Mouse (Mus musculus): Measurements from ENCODE around the gene Grk6. TPM values are rescaled to one million over a fixed set of nuclear protein-coding genes. Genes with fewer than 3 reads are reported as not detected.

The Grk6 gene
- total RNA-seq, 2 experiments from 2014 or later = 9.6 to 10.0 TPM

GRCm38 (mm10) chr13:55484520-55485088 is 39.7 kb downstream of the Grk6 start:
- no peak for TF ChIP-seq CTCF (IDR thresholded peaks at IDR 0.05)
- DNase-seq = no peak
- no peak overlapping the region for H3K4me3 ChIP-seq
- intact Hi-C loops (cut with DNase I) = no loop called here
- H3K27ac ChIP-seq = peak overlapping the region; percentile 9; the same call in 1 of the 2 replicates

GRCm38 (mm10) chr13:55486029-55486794 is 41.3 kb downstream of the Grk6 start:
- Histone ChIP-seq H3K27ac (peak overlapping the region; percentile 82), H3K4me3 (peak overlapping the region; percentile 84)
- peak; percentile 70 for DNase-seq
- intact Hi-C loops (cut with DNase I) = no loop called here
- no peak for TF ChIP-seq CTCF (IDR thresholded peaks at IDR 0.05)

GRCm38 (mm10) chr13:55486916-55487577 is 42.2 kb downstream of the Grk6 start:
- DNase-seq = peak; percentile 55
- Histone ChIP-seq H3K4me3 (peak overlapping the region; percentile 84), H3K27ac (peak overlapping the region; percentile 82)
- intact Hi-C loops (cut with DNase I) = no loop called here
- no peak for TF ChIP-seq CTCF (IDR thresholded peaks at IDR 0.05)

GRCm38 (mm10) chr13:55487578-55488498 is 43.0 kb downstream of the Grk6 start, which contains the start of gene Dbn1:
Gene Dbn1, minus strand, starts transcription at chr13:55488111.
- intact Hi-C loops (cut with DNase I) = no loop called here

GRCm38 (mm10) chr13:55494257-55494656 is 49.4 kb downstream of the Grk6 start:
- no peak for TF ChIP-seq CTCF (IDR thresholded peaks at IDR 0.05)
- no peak overlapping the region for H3K4me3 ChIP-seq
- DNase-seq = no peak
- intact Hi-C loops (cut with DNase I) = loop anchor here (2.0 kb wide), 1 partner anchor 19 kb away; the partner anchor contains the start of gene Pdlim7
- peak overlapping the region; percentile 78; the same call in 1 of the 2 replicates for H3K27ac ChIP-seq

More at GRCm38 (mm10) chr13:55487578-55488498, 43.0 kb downstream of the Grk6 start, which contains the start of gene Dbn1:
- Histone ChIP-seq H3K27ac (peak within 1 kb of the TSS; percentile 82), H3K4me3 (peak within 1 kb of the TSS; percentile 84)
- peak; percentile 71 for DNase-seq
- no peak for TF ChIP-seq CTCF (IDR thresholded peaks at IDR 0.05)

GRCm38 (mm10) chr13:55494883-55495621 is 50.2 kb downstream of the Grk6 start:
- no peak for TF ChIP-seq CTCF (IDR thresholded peaks at IDR 0.05)
- peak; percentile 84 for DNase-seq
- Histone ChIP-seq H3K27ac (peak overlapping the region; percentile 78), H3K4me3 (no peak overlapping the region)
- intact Hi-C loops (cut with DNase I) = loop anchor here (2.0 kb wide), 1 partner anchor 18 kb away; the partner anchor contains the start of gene Pdlim7

- TF ChIP-seq CTCF (IDR thresholded peaks at IDR 0.05) = no peak
- peak overlapping the region; percentile 78 for H3K27ac ChIP-seq
- DNase-seq = no peak
- H3K4me3 ChIP-seq = peak overlapping the region; percentile 24; the same call in 1 of the 2 replicates
- intact Hi-C loops (cut with DNase I) = loop anchor here (2.0 kb wide), 1 partner anchor 17 kb away; the partner anchor contains the start of gene Pdlim7
Observed at GRCm38 (mm10) chr13:55495702-55496101, 50.8 kb downstream of the Grk6 start.

GRCm38 (mm10) chr13:55496661-55497060 is 51.8 kb downstream of the Grk6 start:
- intact Hi-C loops (cut with DNase I) = no loop called here
- Histone ChIP-seq H3K4me3 (no peak overlapping the region), H3K27ac (peak overlapping the region; percentile 78)
- no peak for TF ChIP-seq CTCF (IDR thresholded peaks at IDR 0.05)
- peak; percentile 71 for DNase-seq

- TF ChIP-seq CTCF (IDR thresholded peaks at IDR 0.05) = no peak
- no peak for DNase-seq
- no peak overlapping the region for H3K27ac ChIP-seq
- H3K4me3 ChIP-seq = no peak overlapping the region
- intact Hi-C loops (cut with DNase I) = no loop called here
Observed at GRCm38 (mm10) chr13:55498906-55499305, 54.0 kb downstream of the Grk6 start.

- H3K4me3 ChIP-seq = no peak overlapping the region
- DNase-seq = no peak
- intact Hi-C loops (cut with DNase I) = no loop called here
- H3K27ac ChIP-seq = no peak overlapping the region
- TF ChIP-seq CTCF (IDR thresholded peaks at IDR 0.05) = no peak
Observed at GRCm38 (mm10) chr13:55500575-55500974, 55.7 kb downstream of the Grk6 start.

- Histone ChIP-seq H3K27ac (no peak overlapping the region), H3K4me3 (no peak overlapping the region)
- TF ChIP-seq CTCF (IDR thresholded peaks at IDR 0.05) = no peak
- intact Hi-C loops (cut with DNase I) = no loop called here
- no peak for DNase-seq
Observed at GRCm38 (mm10) chr13:55502405-55502804, 57.5 kb downstream of the Grk6 start.
